Mouse (Mus musculus) heart, embryonic 16.5 days (tissue): Measurements from ENCODE around the gene Washc1. TPM values are rescaled to one million over a fixed set of nuclear protein-coding genes. Genes with fewer than 3 reads are reported as not detected.
"Not testable (repeated sequence)": the region's sequence is repeated elsewhere in the genome, so short reads cannot be mapped to it uniquely, and the experiment has no call there.

ENCODE experiments used
- ATAC-seq: fragments of 200-750 bp; cut with Nextera tagmentation; replicated peaks from 2 replicates; pipeline ENCODE4 v1.8.0; 2017; ENCODE audit warnings: moderate number of reproducible peaks; ENCODE audit not compliant: insufficient read depth, low FRiP score; ENCODE audit errors: extremely low read depth
- H3K27ac ChIP-seq: fragments of 300-500 bp; sonication (generic); 2 replicates; pipeline ENCODE4 v1.5.1; 2014; ENCODE audit warnings: mild to moderate bottlenecking, low read length, control low read depth, moderate library complexity
- H3K27me3 ChIP-seq: fragments of 300-500 bp; sonication (generic); 2 replicates; pipeline ENCODE4 v1.6.1; 2014; ENCODE audit warnings: low read length, mixed read lengths; ENCODE audit not compliant: control insufficient read depth, insufficient read depth
- H3K36me3 ChIP-seq: fragments of 300-500 bp; sonication (generic); 2 replicates; pipeline ENCODE4 v1.6.1; 2014; ENCODE audit not compliant: control insufficient read depth, insufficient read depth
- H3K4me1 ChIP-seq: fragments of 300-500 bp; sonication (generic); 2 replicates; pipeline ENCODE4 v1.6.1; 2014; ENCODE audit warnings: low read length, mixed read lengths; ENCODE audit not compliant: control insufficient read depth, insufficient read depth
- H3K4me2 ChIP-seq: fragments of 300-500 bp; sonication (generic); 2 replicates; pipeline ENCODE4 v1.6.1; 2014; ENCODE audit warnings: low read depth, mild to moderate bottlenecking, control low read depth, low read length
- H3K4me3 ChIP-seq: fragments of 300-500 bp; sonication (generic); 2 replicates; pipeline ENCODE4 v1.5.1; 2014; ENCODE audit warnings: mild to moderate bottlenecking, control low read depth, low read length
- H3K9ac ChIP-seq: fragments of 300-500 bp; sonication (generic); 2 replicates; pipeline ENCODE4 v1.6.1; 2014; ENCODE audit warnings: low read length, control low read depth
- H3K9me3 ChIP-seq: fragments of 300-500 bp; sonication (generic); replicated peaks from 2 replicates; pipeline ENCODE4 v1.6.1; 2016; ENCODE audit warnings: low read length; ENCODE audit not compliant: control insufficient read depth
- WGBS: fragments of 180-500 bp; shearing (Covaris S2); extraction: QIAGEN DNeasy Blood & Tissue Kit; methylation state at CpG from one replicate; pipeline ENCODE4 v1.1.7; 2014; 5-methylcytosine and 5-hydroxymethylcytosine counted together
- polyA plus RNA-seq: library from polyadenylated mRNA; unstranded; fragments of >200 nt; fragmentation: Nextera tagmentation; extraction: Ambion mirVana; gene quantifications from 2 replicates; pipeline ENCODE4 v1.2.1, GENCODE M21; 2015

Washc1 gene
- 31.6 and 32.0 TPM in 2 replicates for polyA plus RNA-seq

DNA sequence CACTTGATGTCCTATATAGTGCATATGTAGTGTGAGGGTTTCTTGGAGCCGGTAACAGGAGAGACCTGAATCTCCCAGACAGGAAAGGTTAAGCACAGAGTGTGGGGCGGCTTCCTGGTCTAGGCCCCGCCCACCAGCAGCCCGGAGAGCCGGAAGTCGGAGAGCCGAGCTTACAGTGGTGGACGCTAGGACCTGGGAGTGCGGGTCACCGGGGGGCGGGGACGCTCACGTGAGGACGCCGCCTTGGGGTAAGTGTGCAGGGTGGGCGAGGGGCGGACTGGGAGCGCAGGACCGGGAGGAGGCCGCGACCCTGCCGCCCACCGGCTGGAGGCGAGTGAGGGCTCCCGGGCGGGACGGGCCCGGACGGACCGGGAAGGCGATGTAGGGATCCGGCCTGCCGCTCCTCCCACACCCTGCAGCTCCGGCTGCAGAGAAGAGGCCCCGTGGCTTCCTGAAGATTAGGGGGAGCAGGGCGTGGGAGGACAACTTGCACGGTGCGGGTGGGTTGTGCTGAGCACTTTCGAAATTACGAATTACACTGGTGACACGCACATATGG lies at the start of gene Washc1:
Gene Washc1 (plus strand): TSS at position 144 of the 558 bp plus-strand sequence.
- ATAC-seq = peak; percentile 98
- H3K4me3 ChIP-seq = peak within 1 kb of the TSS; percentile 75
- H3K9me3 ChIP-seq = no peaks in the 10 kb centered on the region
- peaks cover 11% of the 10 kb centered on the region for H3K4me1 ChIP-seq
- WGBS = 0% methylated on average over 41 of the region's 41 CpGs
- H3K9ac ChIP-seq = peak within 1 kb of the TSS; percentile 80
- peaks cover 23% of the 10 kb centered on the region for H3K36me3 ChIP-seq
- peak within 1 kb of the TSS; percentile 65 for H3K27ac ChIP-seq
- H3K4me2 ChIP-seq = peak within 1 kb of the TSS; percentile 75
- H3K27me3 ChIP-seq = no peaks in the 10 kb centered on the region

GRCm38 (mm10) chr17:66065115-66065514 lies 46.2 kb upstream of the Washc1 start:
- Histone ChIP-seq H3K27ac (no peak overlapping the region), H3K4me2 (no peak overlapping the region), H3K36me3 (no peaks in the 10 kb centered on the region), H3K4me3 (no peak overlapping the region), H3K4me1 (peaks cover 4% of the 10 kb centered on the region; the same call in 1 of the 2 replicates), H3K9ac (no peak overlapping the region), H3K9me3 (no peaks in the 10 kb centered on the region), H3K27me3 (no peaks in the 10 kb centered on the region)
- no peak for ATAC-seq
- 56% methylated on average over 4 of the region's 4 CpGs for WGBS

GRCm38 (mm10) chr17:66069036-66069435 lies 42.3 kb upstream of the Washc1 start:
- not testable (repeated sequence) for H3K4me3 ChIP-seq, H3K4me1 ChIP-seq, H3K36me3 ChIP-seq, H3K4me2 ChIP-seq, H3K27me3 ChIP-seq, ATAC-seq, H3K9ac ChIP-seq, H3K27ac ChIP-seq, H3K9me3 ChIP-seq
- WGBS = 92% methylated on average over 2 of the region's 2 CpGs

- no peak overlapping the region for H3K4me2 ChIP-seq
- WGBS = 86% methylated on average over 7 of the region's 7 CpGs
- H3K27me3 ChIP-seq = no peaks in the 10 kb centered on the region
- H3K9me3 ChIP-seq = no peaks in the 10 kb centered on the region
- no peak overlapping the region for H3K27ac ChIP-seq
- H3K4me1 ChIP-seq = peaks cover 13% of the 10 kb centered on the region
- H3K9ac ChIP-seq = no peak overlapping the region
- H3K36me3 ChIP-seq = peaks cover 4% of the 10 kb centered on the region
- no peak overlapping the region for H3K4me3 ChIP-seq
- ATAC-seq = no peak
These were observed 37.4 kb upstream of the Washc1 start for GRCm38 (mm10) chr17:66073971-66074370.

- ATAC-seq = no peak
- H3K4me3 ChIP-seq = peak overlapping the region; percentile 91
- H3K27me3 ChIP-seq = no peaks in the 10 kb centered on the region
- H3K27ac ChIP-seq = peak overlapping the region; percentile 91
- peaks cover 13% of the 10 kb centered on the region for H3K4me1 ChIP-seq
- 6% methylated on average over 12 of the region's 12 CpGs for WGBS
- H3K4me2 ChIP-seq = peak overlapping the region; percentile 89
- H3K9ac ChIP-seq = peak overlapping the region; percentile 85
- no peaks in the 10 kb centered on the region for H3K9me3 ChIP-seq
- H3K36me3 ChIP-seq = peaks cover 16% of the 10 kb centered on the region
These were observed 35.5 kb upstream of the Washc1 start for GRCm38 (mm10) chr17:66075827-66076173.

DNA sequence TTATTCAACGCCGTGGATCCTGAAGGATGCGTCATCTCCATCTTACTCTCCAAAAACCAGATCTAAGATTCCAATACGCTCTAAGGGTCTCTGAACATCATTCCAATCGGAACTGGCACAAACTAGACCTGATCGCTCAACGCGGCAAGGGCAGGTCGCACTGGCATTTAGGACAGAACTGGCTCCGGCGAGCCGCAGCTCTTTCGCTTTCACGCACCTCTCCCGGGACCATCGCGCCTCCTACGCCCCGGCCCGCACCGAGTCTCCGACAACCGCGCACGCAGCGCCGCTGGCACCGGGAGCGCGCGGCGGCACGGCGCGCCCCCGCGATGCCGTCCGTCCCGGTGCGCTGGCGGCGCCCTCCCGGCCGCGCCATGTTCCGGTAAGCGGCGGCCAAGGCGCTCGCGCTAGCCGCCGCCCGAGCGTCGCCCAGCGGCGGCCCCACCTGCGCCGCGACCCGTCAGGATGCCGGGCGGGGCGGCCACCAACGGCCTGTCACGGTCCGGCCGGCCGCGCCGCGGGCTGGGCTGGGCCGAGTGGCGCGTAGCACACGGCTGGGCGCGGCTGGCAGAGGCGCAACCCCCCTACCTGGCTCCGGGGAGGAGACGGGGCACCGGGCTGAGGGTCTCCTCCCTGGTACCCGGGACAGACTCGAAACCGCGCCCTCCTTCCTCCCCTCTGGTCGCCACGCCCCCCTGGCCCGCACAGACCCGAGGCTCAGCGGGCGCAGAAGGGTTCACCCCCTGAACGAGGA lies 35.0 kb upstream of the Washc1 start:
- Histone ChIP-seq H3K4me3 (peak overlapping the region; percentile 91), H3K4me2 (peak overlapping the region; percentile 89), H3K9ac (peak overlapping the region; percentile 85), H3K4me1 (peaks cover 13% of the 10 kb centered on the region), H3K27me3 (no peaks in the 10 kb centered on the region), H3K27ac (peak overlapping the region; percentile 91), H3K9me3 (no peaks in the 10 kb centered on the region), H3K36me3 (peaks cover 19% of the 10 kb centered on the region)
- WGBS = under 1% methylated on average over 80 of the region's 95 CpGs
- ATAC-seq = peak; percentile 80

- peak within 1 kb of the TSS; percentile 85 for H3K9ac ChIP-seq
- peak within 1 kb of the TSS; percentile 91 for H3K4me3 ChIP-seq
- under 1% methylated on average over 53 of the region's 53 CpGs for WGBS
- H3K27me3 ChIP-seq = no peaks in the 10 kb centered on the region
- H3K4me2 ChIP-seq = peak within 1 kb of the TSS; percentile 89
- peaks cover 13% of the 10 kb centered on the region for H3K4me1 ChIP-seq
- H3K9me3 ChIP-seq = no peaks in the 10 kb centered on the region
- H3K36me3 ChIP-seq = peaks cover 19% of the 10 kb centered on the region
- peak within 1 kb of the TSS; percentile 91 for H3K27ac ChIP-seq
- ATAC-seq = peak; percentile 97
These were observed 34.4 kb upstream of the Washc1 start, which contains the start of gene Ankrd12 for GRCm38 (mm10) chr17:66076934-66077333. TSS of gene Ankrd12 (minus strand) at chr17:66077089.

DNA sequence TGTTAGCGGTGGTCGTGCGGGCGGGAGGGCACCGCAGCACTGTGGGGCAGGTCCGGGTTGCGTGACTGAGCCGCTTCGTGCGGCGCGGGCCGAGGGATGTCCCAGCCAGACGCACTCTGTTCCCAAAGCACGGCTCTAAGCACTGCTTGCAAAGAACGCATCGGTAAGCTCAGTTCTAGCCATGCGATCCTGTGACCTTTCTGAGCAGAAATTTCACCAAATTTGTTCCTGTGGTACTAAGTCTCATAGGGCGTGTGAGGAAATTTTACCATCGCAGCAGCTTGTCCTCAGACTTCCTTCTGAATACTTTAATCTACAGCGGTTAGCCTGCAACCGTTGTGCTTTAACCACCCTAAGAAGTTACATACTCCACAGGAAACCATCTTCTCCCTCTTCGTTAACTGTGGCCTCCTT lies 33.9 kb upstream of the Washc1 start:
- peak overlapping the region; percentile 79 for H3K4me2 ChIP-seq
- no peaks in the 10 kb centered on the region for H3K9me3 ChIP-seq
- H3K4me1 ChIP-seq = peaks cover 13% of the 10 kb centered on the region
- under 1% methylated on average over 23 of the region's 23 CpGs for WGBS
- peak; percentile 68 for ATAC-seq
- H3K4me3 ChIP-seq = peak overlapping the region; percentile 91
- H3K36me3 ChIP-seq = peaks cover 19% of the 10 kb centered on the region
- no peaks in the 10 kb centered on the region for H3K27me3 ChIP-seq
- H3K9ac ChIP-seq = peak overlapping the region; percentile 85
- peak overlapping the region; percentile 91 for H3K27ac ChIP-seq

DNA sequence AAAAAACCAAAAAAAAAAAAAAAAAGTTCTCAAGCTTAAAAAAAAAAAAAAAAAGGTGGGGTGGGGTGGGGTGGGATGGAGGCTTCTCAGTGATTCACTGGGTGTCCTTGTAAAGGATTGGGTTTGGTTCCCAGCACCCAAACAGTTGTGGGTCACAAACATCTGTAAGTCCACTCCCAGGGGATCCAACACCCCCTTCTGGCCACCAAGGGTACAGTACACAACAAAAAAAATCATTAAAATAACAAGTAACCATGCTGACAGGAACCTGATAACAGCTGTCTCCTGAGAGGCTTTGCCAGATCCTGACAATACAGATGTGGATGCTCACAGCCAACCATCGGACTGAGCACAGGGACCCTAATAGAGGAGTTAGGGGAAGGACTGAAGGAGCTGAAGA lies 26.9 kb upstream of the Washc1 start:
- Histone ChIP-seq H3K4me3 (no peak overlapping the region), H3K27ac (no peak overlapping the region), H3K36me3 (peaks cover 39% of the 10 kb centered on the region), H3K4me1 (no peaks in the 10 kb centered on the region), H3K9ac (no peak overlapping the region), H3K4me2 (no peak overlapping the region), H3K9me3 (no peaks in the 10 kb centered on the region), H3K27me3 (no peaks in the 10 kb centered on the region)
- 45% methylated on average over 1 of the region's 1 CpGs for WGBS
- no peak for ATAC-seq
